Mouse (Mus musculus) heart, embryonic 11.5 days (tissue): ENCODE data around the gene Urb1. TPM values are rescaled to one million over a fixed set of nuclear protein-coding genes. Genes with fewer than 3 reads are reported as not detected.
A peak's percentile ranks its signal among the peaks of the same experiment; 100 is the strongest.

Experiments used
- ATAC-seq: fragments of 200-750 bp; cut with Nextera tagmentation; replicated peaks from 2 replicates; pipeline ENCODE4 v1.8.0; 2017; ENCODE audit warnings: moderate library complexity; ENCODE audit not compliant: insufficient number of reproducible peaks, low FRiP score, low TSS enrichment
- H3K27ac ChIP-seq: fragments of 300-500 bp; sonication (generic); 2 replicates; pipeline ENCODE4 v1.5.1; 2014; ENCODE audit warnings: mild to moderate bottlenecking, low read depth, low read length
- H3K27me3 ChIP-seq: fragments of 300-500 bp; sonication (generic); 2 replicates; pipeline ENCODE4 v1.6.1; 2014; ENCODE audit warnings: mild to moderate bottlenecking, low read length, mixed read lengths; ENCODE audit not compliant: control insufficient read depth, insufficient read depth
- H3K36me3 ChIP-seq: fragments of 300-500 bp; sonication (generic); 2 replicates; pipeline ENCODE4 v1.6.1; 2014; ENCODE audit warnings: mild to moderate bottlenecking, low read length, moderate library complexity, mixed read lengths; ENCODE audit not compliant: control insufficient read depth, insufficient read depth
- H3K4me1 ChIP-seq: fragments of 300-500 bp; sonication (generic); 2 replicates; pipeline ENCODE4 v1.6.1; 2014; ENCODE audit warnings: low read length; ENCODE audit not compliant: control insufficient read depth, insufficient read depth
- H3K4me2 ChIP-seq: fragments of 300-500 bp; sonication (generic); 2 replicates; pipeline ENCODE4 v1.6.1; 2014; ENCODE audit warnings: mild to moderate bottlenecking, moderate library complexity
- H3K4me3 ChIP-seq: fragments of 300-500 bp; sonication (generic); 2 replicates; pipeline ENCODE4 v1.5.1; 2014; ENCODE audit warnings: low read depth, low read length
- H3K9ac ChIP-seq: fragments of 300-500 bp; sonication (generic); 2 replicates; pipeline ENCODE4 v1.6.1; 2014; ENCODE audit warnings: mild to moderate bottlenecking, low read depth, low read length, moderate library complexity
- H3K9me3 ChIP-seq: fragments of 300-500 bp; sonication (generic); replicated peaks from 2 replicates; pipeline ENCODE4 v1.6.1; 2016; ENCODE audit warnings: low read length; ENCODE audit not compliant: control insufficient read depth
- WGBS: fragments of 180-500 bp; shearing (Covaris S2); extraction: QIAGEN DNeasy Blood & Tissue Kit; methylation state at CpG from one replicate; pipeline ENCODE4 v1.1.7; 2014; ENCODE audit not compliant: insufficient replicate concordance; 5-methylcytosine and 5-hydroxymethylcytosine counted together
- polyA plus RNA-seq: library from polyadenylated mRNA; unstranded; fragments of >200 nt; fragmentation: Nextera tagmentation; extraction: Ambion mirVana; gene quantifications from 2 replicates; pipeline ENCODE4 v1.2.1, GENCODE M21; 2014

The Urb1 gene
- polyA plus RNA-seq, 1 experiment from 2014 or later, result 9.9 TPM

DNA sequence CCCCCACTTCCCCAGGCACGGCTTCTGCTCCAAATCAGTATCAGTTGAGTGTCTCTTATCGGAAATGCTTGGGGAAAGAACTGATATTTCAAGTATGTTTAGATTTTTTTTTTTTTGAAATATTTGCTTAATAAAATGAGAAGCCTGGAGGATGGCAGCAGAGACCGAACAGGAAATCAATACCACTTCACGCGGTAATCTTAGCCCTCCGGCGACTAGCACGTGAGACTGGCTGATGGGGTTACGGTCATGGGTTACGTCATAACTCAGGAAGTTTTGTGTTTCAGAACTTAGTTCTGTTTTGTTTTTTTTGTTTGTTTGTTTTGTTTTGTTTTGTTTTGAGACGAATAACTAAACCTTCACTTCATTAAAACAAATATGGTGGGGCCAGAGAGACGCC, 99.9 kb downstream of the Urb1 start:
- Histone ChIP-seq H3K9ac (no peak overlapping the region), H3K4me2 (peak overlapping the region; percentile 31)
- 74% methylated on average over 12 of the region's 12 CpGs for WGBS

DNA sequence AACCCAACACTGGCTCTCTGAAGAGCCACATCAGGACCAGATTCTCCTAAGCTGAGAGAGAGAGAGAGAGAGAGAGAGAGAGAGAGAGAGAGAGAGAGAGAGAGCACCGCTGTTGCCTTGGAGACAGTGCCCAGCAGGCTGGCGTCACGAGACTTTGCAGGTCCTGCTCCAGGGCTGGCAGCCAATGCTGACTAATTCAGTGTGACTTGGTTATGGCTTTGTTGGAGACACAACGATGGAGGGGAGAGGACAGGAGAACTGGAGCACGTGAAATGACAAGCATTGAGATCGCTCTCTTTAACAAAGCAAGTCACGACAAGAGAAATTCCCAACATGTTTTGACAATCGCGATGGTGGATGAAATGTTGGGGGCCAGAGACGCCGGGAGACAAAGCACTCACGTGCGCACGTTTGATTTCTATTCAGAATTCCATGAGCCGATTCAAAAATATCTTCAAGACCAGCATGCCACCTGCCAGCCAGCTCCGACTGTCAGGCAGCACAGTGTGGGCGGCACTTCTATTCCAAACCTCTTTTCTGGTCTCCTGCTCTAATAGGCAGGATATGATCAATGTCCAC, 100.4 kb downstream of the Urb1 start:
- H3K9ac ChIP-seq, result no peak overlapping the region
- peak overlapping the region; percentile 31 for H3K4me2 ChIP-seq
- no peak overlapping the region for H3K4me3 ChIP-seq
- H3K9me3 ChIP-seq, result no peaks in the 10 kb centered on the region
- H3K4me1 ChIP-seq, result peaks cover 35% of the 10 kb centered on the region
- no peak for ATAC-seq
- 0 out of 2 replicates have a peak, but pooled peaks cover 3% of the 10 kb centered on the region for H3K27me3 ChIP-seq
- H3K27ac ChIP-seq, result peak overlapping the region; percentile 3; the same call in 1 of the 2 replicates
- WGBS, result 38% methylated on average over 17 of the region's 17 CpGs
- no peaks in the 10 kb centered on the region for H3K36me3 ChIP-seq

More for the DNA sequence above, 99.9 kb downstream of the Urb1 start:
- H3K27ac ChIP-seq, result 0 out of 2 replicates have a peak overlapping the region, but pooled peaks have one; percentile 3
- 0 out of 2 replicates have a peak, but pooled peaks cover 3% of the 10 kb centered on the region for H3K27me3 ChIP-seq
- peaks cover 35% of the 10 kb centered on the region for H3K4me1 ChIP-seq
- H3K36me3 ChIP-seq, result no peaks in the 10 kb centered on the region
- no peak overlapping the region for H3K4me3 ChIP-seq
- ATAC-seq, result no peak
- no peaks in the 10 kb centered on the region for H3K9me3 ChIP-seq

DNA sequence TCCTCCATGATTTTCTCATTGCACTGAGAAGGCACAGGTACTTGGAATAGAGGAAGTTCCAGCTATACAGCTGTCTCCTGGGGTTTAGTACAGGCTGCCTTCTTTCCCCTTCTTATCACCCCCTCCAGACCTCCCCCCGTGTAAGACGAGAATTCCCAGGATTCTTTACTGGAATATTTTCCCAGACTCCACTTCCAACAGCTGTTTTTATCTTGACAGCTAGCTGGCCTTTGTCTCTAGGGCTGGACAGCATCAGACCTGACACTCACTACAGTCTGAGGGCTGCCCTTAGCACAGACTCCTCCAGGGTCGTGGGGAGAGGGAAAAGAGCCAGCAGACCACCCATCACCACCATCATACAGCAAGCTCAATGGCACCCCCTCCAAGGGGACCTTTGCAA, 103.9 kb downstream of the Urb1 start:
- peak; percentile 74 for ATAC-seq
- Histone ChIP-seq H3K27me3 (no peaks in the 10 kb centered on the region), H3K4me2 (no peak overlapping the region), H3K9ac (no peak overlapping the region), H3K9me3 (no peaks in the 10 kb centered on the region), H3K36me3 (no peaks in the 10 kb centered on the region), H3K4me3 (no peak overlapping the region), H3K27ac (peak overlapping the region; percentile 70), H3K4me1 (peaks cover 50% of the 10 kb centered on the region)
- WGBS, result 0% methylated on average over 3 of the region's 3 CpGs

DNA sequence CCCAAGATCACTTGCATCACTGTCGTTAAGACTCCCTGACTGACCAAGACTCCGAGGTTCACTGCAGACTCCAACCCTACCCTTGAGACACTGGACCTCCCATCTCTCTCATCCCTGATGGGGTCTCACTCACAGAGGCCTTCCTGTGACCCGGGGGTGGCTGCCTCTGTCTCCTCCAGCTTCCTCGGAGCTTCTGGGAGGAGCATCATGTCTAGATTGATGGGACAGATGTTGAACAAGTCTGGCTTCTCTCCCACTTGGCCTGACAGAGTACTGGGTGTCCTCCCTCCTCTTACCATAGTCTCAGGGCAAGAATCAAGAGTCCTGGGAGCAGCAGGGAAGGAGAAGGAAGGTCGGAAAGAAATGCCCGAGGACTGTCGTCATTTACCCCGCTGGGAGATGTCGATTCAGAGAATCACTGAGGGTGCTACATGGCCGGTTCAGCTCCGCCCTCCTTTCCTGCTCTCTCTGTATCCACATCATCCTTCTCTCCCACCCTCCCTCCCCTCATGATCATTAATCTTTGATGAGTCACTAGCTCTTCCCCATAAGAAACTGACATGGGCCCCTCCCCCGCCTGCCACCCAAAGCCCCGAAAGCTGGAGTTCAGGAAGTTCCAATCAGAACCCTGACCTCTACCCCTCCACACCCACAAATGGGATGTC, 105.9 kb downstream of the Urb1 start:
- no peak; the same call in 1 of the 2 replicates for ATAC-seq
- 55% methylated on average over 13 of the region's 13 CpGs for WGBS
- no peak overlapping the region for H3K9ac ChIP-seq
- peaks cover 41% of the 10 kb centered on the region for H3K4me1 ChIP-seq
- H3K36me3 ChIP-seq, result no peaks in the 10 kb centered on the region
- no peaks in the 10 kb centered on the region for H3K9me3 ChIP-seq
- H3K27ac ChIP-seq, result no peak overlapping the region
- H3K4me2 ChIP-seq, result no peak overlapping the region
- no peaks in the 10 kb centered on the region for H3K27me3 ChIP-seq
- no peak overlapping the region for H3K4me3 ChIP-seq

DNA sequence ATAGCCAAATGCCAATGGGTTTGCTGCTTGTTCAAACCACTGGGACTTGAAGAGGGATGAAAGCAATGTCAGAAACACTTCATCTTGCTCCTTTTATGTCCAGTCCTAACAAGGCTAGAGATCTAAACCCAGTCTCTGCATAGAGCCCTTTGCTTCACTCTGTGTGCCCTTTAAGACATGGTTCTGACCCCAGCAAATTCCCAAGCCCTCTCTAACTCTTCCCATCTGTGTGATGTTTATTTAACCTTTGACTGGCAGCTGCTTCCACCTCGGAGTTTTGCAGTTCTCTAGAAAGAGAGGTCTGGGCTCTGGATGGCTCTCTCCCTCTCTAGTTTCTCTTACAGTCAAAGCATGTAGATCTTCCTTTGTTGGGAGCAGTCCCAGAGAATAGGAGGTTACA, 106.6 kb downstream of the Urb1 start:
- Histone ChIP-seq H3K27me3 (no peaks in the 10 kb centered on the region), H3K4me2 (no peak overlapping the region), H3K9me3 (no peaks in the 10 kb centered on the region), H3K4me1 (peaks cover 37% of the 10 kb centered on the region), H3K27ac (0 out of 2 replicates have a peak overlapping the region, but pooled peaks have one; percentile 18), H3K36me3 (no peaks in the 10 kb centered on the region), H3K9ac (no peak overlapping the region), H3K4me3 (no peak overlapping the region)
- WGBS, result 0% methylated on average over 1 of the region's 1 CpGs
- ATAC-seq, result no peak

DNA sequence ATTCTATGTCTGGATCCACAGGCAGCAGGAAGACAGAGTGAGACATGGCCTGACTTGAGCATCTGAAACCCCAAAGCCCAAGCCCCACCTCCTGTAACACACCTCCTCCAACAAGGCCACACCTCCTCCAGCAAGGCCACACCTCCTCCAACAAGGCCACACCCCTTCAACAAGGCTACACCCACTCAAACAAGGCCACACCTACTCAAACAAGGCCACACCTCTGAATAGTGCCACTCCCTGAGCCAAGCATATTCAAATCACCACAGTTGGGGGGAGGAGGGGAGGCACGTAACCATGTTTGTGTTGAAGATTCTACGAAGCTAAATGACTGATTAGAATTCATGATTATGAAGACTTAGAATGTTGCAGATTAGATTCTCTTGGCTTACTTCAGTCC, 108.7 kb downstream of the Urb1 start:
- 94% methylated on average over 2 of the region's 2 CpGs for WGBS
- Histone ChIP-seq H3K27me3 (no peaks in the 10 kb centered on the region), H3K27ac (no peak overlapping the region), H3K4me3 (no peak overlapping the region), H3K4me2 (no peak overlapping the region), H3K9me3 (no peaks in the 10 kb centered on the region), H3K4me1 (peaks cover 27% of the 10 kb centered on the region), H3K36me3 (no peaks in the 10 kb centered on the region), H3K9ac (no peak overlapping the region)
- ATAC-seq, result no peak

Other genes starting within 250 kb of the Urb1 start
- 45.6 and 46.2 TPM in 2 replicates for gene Mis18a, start 83.0 kb downstream of the Urb1 start, polyA plus RNA-seq
- gene Mrap, start 72.2 kb downstream of the Urb1 start, polyA plus RNA-seq, result 31.3 and 36.3 TPM in 2 replicates
- 1.3 and 1.9 TPM in 2 replicates for gene Eva1c, start 16.3 kb upstream of the Urb1 start, polyA plus RNA-seq
- gene Cfap298, start 124.7 kb upstream of the Urb1 start, polyA plus RNA-seq, result 47.0 and 51.7 TPM in 2 replicates
- 15.2 and 22.1 TPM in 2 replicates for gene Synj1, start 200.9 kb upstream of the Urb1 start, polyA plus RNA-seq
- 55.5 and 56.4 TPM in 2 replicates for gene Paxbp1, start 234.1 kb upstream of the Urb1 start, polyA plus RNA-seq